ENCODE assay signal across 18 mouse cellular contexts in the genomic region with DNA sequence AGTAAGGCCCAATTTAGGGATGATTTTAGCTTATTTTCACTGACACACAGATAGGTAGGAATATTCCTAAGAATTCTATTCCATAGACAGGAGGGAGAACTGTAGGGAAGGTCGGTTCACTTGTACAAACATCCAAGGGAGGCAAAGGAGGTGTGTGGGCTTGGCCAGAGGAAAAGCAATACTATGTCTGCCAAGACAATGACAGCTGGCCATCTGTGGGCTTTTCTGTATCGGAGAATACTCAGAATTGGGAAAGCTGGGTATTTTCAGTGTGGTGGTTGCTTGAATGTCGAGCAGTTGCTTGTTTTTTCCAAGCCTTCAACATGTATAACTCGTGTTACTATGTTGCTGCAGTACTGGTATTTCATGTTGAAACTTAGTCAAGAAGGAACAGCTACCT. TPM values are rescaled to one million over a fixed set of nuclear protein-coding genes. Genes with fewer than 3 reads are reported as not detected.
DNase-seq lines count a peak whose midpoint lies in the region; ATAC-seq and TF ChIP-seq lines count a peak whose summit lies in the region.
"Had no signal": no experiment of that assay in that cellular context is flagged by ENCODE, and none has a peak within 500 bp of the region (broad histone marks: within the 10 kb centered on the region; RNA-seq: fewer than 3 reads in every experiment).

No protein-coding gene starts in this region.

- TF ChIP-seq CTCF in left cerebral cortex, adult 2 months (IDR thresholded peaks at IDR 0.05): no peak

- H3K4me3 ChIP-seq in forebrain, embryonic 14.5 days (ENCODE audit: low read depth, low read length): no peak overlapping the region
- no peak overlapping the region for H3K4me3 ChIP-seq in forebrain, embryonic 11.5 days (ENCODE audit: low read depth, low read length)
- H3K4me3 ChIP-seq in left cerebral cortex, adult 2 months: no peak overlapping the region
- H3K4me3 ChIP-seq: erythroblast, embryonic 14.5 days; heart, embryonic 10.5 days; limb, embryonic 15.5 days; neural tube, embryonic 15.5 days; stomach, embryonic 15.5 days had no signal

- no peaks in the 10 kb centered on the region for H3K36me3 ChIP-seq in forebrain, embryonic 14.5 days (ENCODE audit: control insufficient read depth, insufficient read depth, low read length)
- H3K36me3 ChIP-seq in forebrain, embryonic 11.5 days (ENCODE audit: control insufficient read depth, insufficient read depth, low read length): no peaks in the 10 kb centered on the region
- H3K36me3 ChIP-seq: heart, embryonic 10.5 days; limb, embryonic 15.5 days; neural tube, embryonic 15.5 days; stomach, embryonic 15.5 days had no signal

- no peak for ATAC-seq in forebrain, embryonic 14.5 days
- ATAC-seq in forebrain, embryonic 11.5 days (replicated peaks; ENCODE audit: low FRiP score): no peak
- no peak for ATAC-seq in megakaryocyte progenitor cell, adult 5-6 weeks (replicated peaks; ENCODE audit: poor library complexity)

- 66% methylated on average over 4 of the region's 4 CpGs for WGBS in forebrain, embryonic 14.5 days
- WGBS in forebrain, embryonic 11.5 days: 76% methylated on average over 4 of the region's 4 CpGs

- no peak overlapping the region for H3K4me2 ChIP-seq in forebrain, embryonic 14.5 days (ENCODE audit: low read length)
- H3K4me2 ChIP-seq in forebrain, embryonic 11.5 days (ENCODE audit: low read depth, low read length, severe bottlenecking): no peak overlapping the region
- H3K4me2 ChIP-seq: limb, embryonic 15.5 days; lung, embryonic 14.5 days; neural tube, embryonic 15.5 days; stomach, embryonic 15.5 days had no signal

- intact Hi-C loops in left cerebral cortex, postnatal 4 days (cut with DNase I): no loop called here
- intact Hi-C loops in left cerebral cortex, adult 2 months (cut with DNase I): no loop called here

- no peaks in the 10 kb centered on the region for H3K4me1 ChIP-seq in forebrain, embryonic 14.5 days (ENCODE audit: control insufficient read depth, insufficient read depth, low read length)
- H3K4me1 ChIP-seq in forebrain, embryonic 11.5 days (replicated peaks; ENCODE audit: control insufficient read depth, insufficient read depth, low read length): no peaks in the 10 kb centered on the region
- H3K4me1 ChIP-seq: heart, embryonic 10.5 days; limb, embryonic 15.5 days; neural tube, embryonic 15.5 days; stomach, embryonic 15.5 days had no signal

- DNase-seq in forebrain, embryonic 14.5 days (ENCODE audit: low spot score): peak; percentile 48
- no peak for DNase-seq in forebrain, embryonic 11.5 days (ENCODE audit: low spot score)
- peak; percentile 39 for DNase-seq in left cerebral cortex, postnatal 4 days
- DNase-seq in left cerebral cortex, adult 2 months (ENCODE audit: extremely low spot score in 1 of 2, low spot score in 2 of 2): no peak
- peak; percentile 29 for DNase-seq in cerebellum, adult 9-11 months
- peak; percentile 7 to 43 for DNase-seq in layer of hippocampus, postnatal 14 days (ENCODE audit: low spot score in 2 of 2)
- DNase-seq in adrenal gland, adult (ENCODE audit: inconsistent age in 2 of 2, low spot score in 1 of 2): no peak
- DNase-seq: embryo, embryonic 11 days; gastrocnemius, postnatal 14 days; kidney, adult 9 months; lung, embryonic 14.5 days; thymus, postnatal 25 days had no signal

- H3K27ac ChIP-seq in forebrain, embryonic 14.5 days (ENCODE audit: low read depth, low read length): no peak overlapping the region
- no peak overlapping the region for H3K27ac ChIP-seq in forebrain, embryonic 11.5 days (ENCODE audit: low read depth, low read length)
- H3K27ac ChIP-seq in left cerebral cortex, adult 2 months: no peak overlapping the region
- H3K27ac ChIP-seq: heart, embryonic 10.5 days; limb, embryonic 15.5 days; neural tube, embryonic 15.5 days; stomach, embryonic 15.5 days had no signal

- no peak overlapping the region for H3K9ac ChIP-seq in forebrain, embryonic 14.5 days (ENCODE audit: low read length)
- H3K9ac ChIP-seq in forebrain, embryonic 11.5 days (ENCODE audit: low read length): no peak overlapping the region
- H3K9ac ChIP-seq: limb, embryonic 15.5 days; lung, embryonic 14.5 days; neural tube, embryonic 15.5 days; stomach, embryonic 15.5 days had no signal

- no peaks in the 10 kb centered on the region for H3K9me3 ChIP-seq in forebrain, embryonic 14.5 days (replicated peaks; ENCODE audit: control insufficient read depth, low read length)
- no peaks in the 10 kb centered on the region for H3K9me3 ChIP-seq in forebrain, embryonic 11.5 days (ENCODE audit: control insufficient read depth, low read length)
- H3K9me3 ChIP-seq: heart, embryonic 10.5 days; limb, embryonic 15.5 days; neural tube, embryonic 15.5 days; stomach, embryonic 15.5 days had no signal

- H3K27me3 ChIP-seq in forebrain, embryonic 14.5 days (replicated peaks; ENCODE audit: control insufficient read depth, insufficient read depth, low read length): no peaks in the 10 kb centered on the region
- no peaks in the 10 kb centered on the region for H3K27me3 ChIP-seq in forebrain, embryonic 11.5 days (ENCODE audit: control insufficient read depth, insufficient read depth, low read length)
- H3K27me3 ChIP-seq: limb, embryonic 15.5 days; neural tube, embryonic 15.5 days; stomach, embryonic 15.5 days had no signal

RNA-seq across cellular contexts. Expression of a gene that starts 31.5 kb away (rescaled TPM):
- 46.5 and 51.1 TPM in 2 replicates for polyA plus RNA-seq in forebrain, embryonic 14.5 days (2014; fragmentation: Nextera tagmentation; extraction: Ambion mirVana)
- polyA plus RNA-seq in forebrain, embryonic 11.5 days (2014; fragmentation: Nextera tagmentation; extraction: Ambion mirVana): 47.6 and 56.5 TPM in 2 replicates
- total RNA-seq in left cerebral cortex, postnatal 4 days (2021): 100 to 1,000 TPM in 1 of 2 experiments, 10 to 100 TPM in 1; 87.3 to 108 TPM
- total RNA-seq in left cerebral cortex, adult 2 months (2021): 10 to 100 TPM; 71.0 to 75.1 TPM
- total RNA-seq in layer of hippocampus, postnatal 14 days (2021): 100 to 1,000 TPM; 101 to 102 TPM
- 0.05 TPM in 1 of 2 replicates, not detected in the other for total RNA-seq in megakaryocyte progenitor cell, adult 5-6 weeks (2015)
- 0.04 and 0.14 TPM in 2 replicates for total RNA-seq in megakaryocyte progenitor cell, adult 5-6 weeks (2017)
- polyA plus RNA-seq: erythroblast, embryonic 14.5 days had no signal

Comparison
In these comparisons a context has a peak if more than half of its experiments do, and no peak if none do; other contexts are left out.
1. DNase-seq: peak in forebrain, embryonic 14.5 days (single experiment), left cerebral cortex, postnatal 4 days (single experiment), cerebellum, adult 9-11 months (single experiment) and layer of hippocampus, postnatal 14 days (2 of 2); none in forebrain, embryonic 11.5 days (single experiment), left cerebral cortex, adult 2 months (0 of 2) and adrenal gland, adult (0 of 2).
2. RNA of a gene that starts 31.5 kb away (total RNA-seq): 87.3 to 108 TPM in left cerebral cortex, postnatal 4 days, 101 to 102 TPM in layer of hippocampus, postnatal 14 days and 71.0 to 75.1 TPM in left cerebral cortex, adult 2 months; 0.04 to 0.14 TPM in megakaryocyte progenitor cell, adult 5-6 weeks; every median in the first group is over 10 times any median in the second.